Mouse (Mus musculus) left cerebral cortex, adult 8-10 months (tissue): ENCODE measurements around the gene Clca1. TPM values are rescaled to one million over a fixed set of nuclear protein-coding genes. Genes with fewer than 3 reads are reported as not detected.
"Not testable (repeated sequence)": the region's sequence is repeated elsewhere in the genome, so short reads cannot be mapped to it uniquely, and the experiment has no call there.

Experiments used
- DNase-seq, 2 experiments: peaks; one replicate each; pipeline ENCODE4 v3.0.0; 2022; ENCODE audit warnings: low spot score in 2 of 2
- total RNA-seq, 4 experiments: library from RNA; stranded (reverse); gene quantifications; 2 replicates each; pipeline ENCODE4 v1.2.4; 2022

The Clca1 gene
- not detected for total RNA-seq

- DNase-seq = no peak
Measured at GRCm38 (mm10) chr3:145032676-145033075, at the start of gene Clca1. Gene Clca1 (minus strand): TSS chr3:145032776.

- DNase-seq = no peak
Measured at GRCm38 (mm10) chr3:145080904-145081303, 48.3 kb upstream of the Clca1 start.

GRCm38 (mm10) chr3:145078405-145078804 lies 45.8 kb upstream of the Clca1 start:
- DNase-seq = no peak

- DNase-seq = no peak
Measured at GRCm38 (mm10) chr3:145072339-145072738, 39.8 kb upstream of the Clca1 start.

GRCm38 (mm10) chr3:145068964-145069363 lies 36.4 kb upstream of the Clca1 start:
- no peak for DNase-seq

GRCm38 (mm10) chr3:145055138-145055537 lies 22.6 kb upstream of the Clca1 start:
- not testable (repeated sequence) for DNase-seq

GRCm38 (mm10) chr3:145049820-145050219 lies 17.2 kb upstream of the Clca1 start:
- DNase-seq = no peak

GRCm38 (mm10) chr3:145038813-145039212 lies 6.2 kb upstream of the Clca1 start:
- DNase-seq = no peak

GRCm38 (mm10) chr3:145028036-145028435 lies 4.5 kb downstream of the Clca1 start:
- no peak for DNase-seq

GRCm38 (mm10) chr3:145026750-145027149 lies 5.8 kb downstream of the Clca1 start:
- DNase-seq = peak; percentile 15 to 17

GRCm38 (mm10) chr3:145017807-145018206 lies 14.8 kb downstream of the Clca1 start:
- no peak for DNase-seq

- no peak for DNase-seq
Measured at GRCm38 (mm10) chr3:145004422-145004821, 28.2 kb downstream of the Clca1 start.

- DNase-seq = no peak
Measured at GRCm38 (mm10) chr3:145000912-145001311, 31.7 kb downstream of the Clca1 start.

- no peak for DNase-seq
Measured at GRCm38 (mm10) chr3:144993055-144993454, 39.5 kb downstream of the Clca1 start.

GRCm38 (mm10) chr3:144992618-144993017 lies 40.0 kb downstream of the Clca1 start:
- DNase-seq = no peak

- DNase-seq = no peak
Measured at GRCm38 (mm10) chr3:144985890-144986289, 46.7 kb downstream of the Clca1 start.

- no peak for DNase-seq
Measured at GRCm38 (mm10) chr3:144980551-144980950, 52.0 kb downstream of the Clca1 start.

GRCm38 (mm10) chr3:144977631-144978030 lies 54.9 kb downstream of the Clca1 start:
- no peak for DNase-seq

- DNase-seq = no peak
Measured at GRCm38 (mm10) chr3:144976091-144976490, 56.5 kb downstream of the Clca1 start.

- DNase-seq = no peak
Measured at GRCm38 (mm10) chr3:144974945-144975344, 57.6 kb downstream of the Clca1 start, which contains the start of gene Clca4a. Gene Clca4a (minus strand): TSS chr3:144975045.

GRCm38 (mm10) chr3:144971553-144972270 lies 60.9 kb downstream of the Clca1 start:
- no peak for DNase-seq

- no peak for DNase-seq
Measured at GRCm38 (mm10) chr3:144969755-144970154, 62.8 kb downstream of the Clca1 start.

- no peak for DNase-seq
Measured at GRCm38 (mm10) chr3:144966074-144966473, 66.5 kb downstream of the Clca1 start.
